ENCODE assay signal across 10 mouse cellular contexts in the genomic region with DNA sequence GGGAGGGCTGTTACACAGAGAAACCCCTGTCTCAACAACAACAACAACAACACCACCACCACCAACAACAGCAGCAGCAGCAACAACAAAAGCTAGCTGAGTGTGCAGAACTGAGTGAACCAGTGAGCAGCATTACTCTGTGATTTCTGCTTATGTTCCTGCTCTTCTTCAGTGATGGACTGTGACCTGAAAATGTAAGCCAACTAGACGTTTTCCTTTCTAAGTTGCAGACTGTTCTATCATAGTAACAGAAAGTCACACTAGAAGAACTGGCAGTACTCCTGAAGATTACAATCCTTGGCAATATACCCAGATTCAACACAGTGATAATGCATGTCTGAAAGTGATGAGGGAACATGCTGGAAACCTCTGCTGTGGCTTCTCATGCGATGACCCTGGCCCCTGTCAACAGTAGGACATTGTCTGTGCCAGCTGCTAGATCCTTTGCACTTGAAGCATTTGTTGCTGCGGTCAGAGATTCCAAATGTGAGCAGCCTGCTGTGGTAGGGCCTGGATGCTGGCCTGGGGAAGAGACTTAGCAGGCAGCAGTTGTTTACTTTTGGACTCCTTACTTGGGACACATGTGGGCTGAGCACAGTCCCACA.
DNase-seq lines count a peak whose midpoint lies in the region; ATAC-seq and TF ChIP-seq lines count a peak whose summit lies in the region.
"Had no signal": no experiment of that assay in that cellular context is flagged by ENCODE, and none has a peak within 500 bp of the region (broad histone marks: within the 10 kb centered on the region; RNA-seq: fewer than 3 reads in every experiment).

No protein-coding gene starts in this region.

- no peak overlapping the region for H3K4me2 ChIP-seq in hindbrain, postnatal 0 days (ENCODE audit: low read depth, low read length)
- no peak overlapping the region for H3K4me2 ChIP-seq in hindbrain, embryonic 14.5 days (replicated peaks)
- no peak overlapping the region for H3K4me2 ChIP-seq in lung, embryonic 16.5 days (ENCODE audit: low read depth, low read length)
- H3K4me2 ChIP-seq in midbrain, embryonic 15.5 days, result no peak overlapping the region

- no peaks in the 10 kb centered on the region for H3K9me3 ChIP-seq in hindbrain, postnatal 0 days (ENCODE audit: low read length)
- no peaks in the 10 kb centered on the region for H3K9me3 ChIP-seq in hindbrain, embryonic 14.5 days (ENCODE audit: control insufficient read depth, low read length)
- no peaks in the 10 kb centered on the region for H3K9me3 ChIP-seq in lung, embryonic 16.5 days (ENCODE audit: control insufficient read depth, low read length)
- H3K9me3 ChIP-seq in midbrain, embryonic 15.5 days, result no peaks in the 10 kb centered on the region

- H3K27ac ChIP-seq in hindbrain, postnatal 0 days, result no peak overlapping the region
- H3K27ac ChIP-seq in hindbrain, embryonic 14.5 days, result no peak overlapping the region
- peak overlapping the region; percentile 82 for H3K27ac ChIP-seq in lung, embryonic 16.5 days (ENCODE audit: low read length)
- no peak overlapping the region for H3K27ac ChIP-seq in midbrain, embryonic 15.5 days

- no peaks in the 10 kb centered on the region for H3K27me3 ChIP-seq in hindbrain, postnatal 0 days (ENCODE audit: insufficient read depth, low read length)
- H3K27me3 ChIP-seq in hindbrain, embryonic 14.5 days (ENCODE audit: control insufficient read depth, insufficient read depth, low read length), result no peaks in the 10 kb centered on the region
- no peaks in the 10 kb centered on the region for H3K27me3 ChIP-seq in lung, embryonic 16.5 days (ENCODE audit: control insufficient read depth, insufficient read depth, low read depth, low read length)
- no peaks in the 10 kb centered on the region for H3K27me3 ChIP-seq in midbrain, embryonic 15.5 days (replicated peaks)
- H3K27me3 ChIP-seq: CH12.LX had no signal

- H3K36me3 ChIP-seq in hindbrain, postnatal 0 days (ENCODE audit: insufficient read depth, low read length), result no peaks in the 10 kb centered on the region
- H3K36me3 ChIP-seq in hindbrain, embryonic 14.5 days (replicated peaks; ENCODE audit: control insufficient read depth, insufficient read depth), result no peaks in the 10 kb centered on the region
- no peaks in the 10 kb centered on the region for H3K36me3 ChIP-seq in lung, embryonic 16.5 days (ENCODE audit: control insufficient read depth, insufficient read depth, low read length)
- no peaks in the 10 kb centered on the region for H3K36me3 ChIP-seq in midbrain, embryonic 15.5 days (replicated peaks)

- TF ChIP-seq CTCF in hindbrain, postnatal 0 days (IDR thresholded peaks at IDR 0.05; ENCODE audit: low read depth), result no peak

- no peaks in the 10 kb centered on the region for H3K4me1 ChIP-seq in hindbrain, postnatal 0 days (ENCODE audit: insufficient read depth, low read length)
- H3K4me1 ChIP-seq in hindbrain, embryonic 14.5 days (replicated peaks; ENCODE audit: control insufficient read depth, insufficient read depth, low read length), result no peaks in the 10 kb centered on the region
- H3K4me1 ChIP-seq in lung, embryonic 16.5 days (replicated peaks; ENCODE audit: control insufficient read depth, insufficient read depth, low read length), result no peaks in the 10 kb centered on the region
- H3K4me1 ChIP-seq in midbrain, embryonic 15.5 days, result no peaks in the 10 kb centered on the region

- WGBS in hindbrain, postnatal 0 days, result 45% methylated on average over 3 of the region's 3 CpGs
- 75% methylated on average over 3 of the region's 3 CpGs for WGBS in hindbrain, embryonic 14.5 days
- WGBS in lung, embryonic 16.5 days, result 38% methylated on average over 3 of the region's 3 CpGs
- WGBS in midbrain, embryonic 15.5 days, result 69% methylated on average over 3 of the region's 3 CpGs

- no peak overlapping the region for H3K4me3 ChIP-seq in hindbrain, postnatal 0 days (ENCODE audit: low read length)
- H3K4me3 ChIP-seq in hindbrain, embryonic 14.5 days (replicated peaks; ENCODE audit: low read length), result no peak overlapping the region
- H3K4me3 ChIP-seq in lung, embryonic 16.5 days (ENCODE audit: low read length), result no peak overlapping the region
- no peak overlapping the region for H3K4me3 ChIP-seq in midbrain, embryonic 15.5 days

- peak; percentile 1 for DNase-seq in hindbrain, postnatal 0 days (ENCODE audit: low spot score)
- DNase-seq in hindbrain, embryonic 14.5 days (ENCODE audit: low spot score), result no peak
- peak; percentile 65 for DNase-seq in Muller cell, postnatal 12 days (ENCODE audit: inconsistent ontology term)
- peak; percentile 61 for DNase-seq in gastrocnemius, postnatal 25 days
- DNase-seq in thymus, postnatal 25 days, result no peak
- DNase-seq: cerebellum, adult 9-10 months had no signal

- H3K9ac ChIP-seq in hindbrain, postnatal 0 days (replicated peaks; ENCODE audit: low read length), result no peak overlapping the region
- no peak overlapping the region for H3K9ac ChIP-seq in hindbrain, embryonic 14.5 days
- no peak overlapping the region for H3K9ac ChIP-seq in lung, embryonic 16.5 days (ENCODE audit: low read length)
- no peak overlapping the region for H3K9ac ChIP-seq in midbrain, embryonic 15.5 days

- no peak for ATAC-seq in hindbrain, postnatal 0 days
- ATAC-seq in hindbrain, embryonic 14.5 days (ENCODE audit: low FRiP score), result no peak
- ATAC-seq in lung, embryonic 16.5 days (ENCODE audit: low read depth), result peak; percentile 95
- ATAC-seq in midbrain, embryonic 15.5 days (replicated peaks), result no peak
- ATAC-seq in granulocyte monocyte progenitor cell, adult 5-6 weeks (replicated peaks; ENCODE audit: poor library complexity, severe bottlenecking), result no peak

Comparison
In these comparisons a context has a peak if more than half of its experiments do, and no peak if none do; other contexts are left out.
1. DNase-seq: peak in hindbrain, postnatal 0 days (single experiment), Muller cell, postnatal 12 days (single experiment) and gastrocnemius, postnatal 25 days (single experiment); none in hindbrain, embryonic 14.5 days (single experiment) and thymus, postnatal 25 days (single experiment).